Mouse (Mus musculus): ENCODE data around the gene Rara. TPM values are rescaled to one million over a fixed set of nuclear protein-coding genes. Genes with fewer than 3 reads are reported as not detected.

Rara gene
- polyA plus RNA-seq, 1 experiment from 2014 or later = 22.4 TPM

DNA sequence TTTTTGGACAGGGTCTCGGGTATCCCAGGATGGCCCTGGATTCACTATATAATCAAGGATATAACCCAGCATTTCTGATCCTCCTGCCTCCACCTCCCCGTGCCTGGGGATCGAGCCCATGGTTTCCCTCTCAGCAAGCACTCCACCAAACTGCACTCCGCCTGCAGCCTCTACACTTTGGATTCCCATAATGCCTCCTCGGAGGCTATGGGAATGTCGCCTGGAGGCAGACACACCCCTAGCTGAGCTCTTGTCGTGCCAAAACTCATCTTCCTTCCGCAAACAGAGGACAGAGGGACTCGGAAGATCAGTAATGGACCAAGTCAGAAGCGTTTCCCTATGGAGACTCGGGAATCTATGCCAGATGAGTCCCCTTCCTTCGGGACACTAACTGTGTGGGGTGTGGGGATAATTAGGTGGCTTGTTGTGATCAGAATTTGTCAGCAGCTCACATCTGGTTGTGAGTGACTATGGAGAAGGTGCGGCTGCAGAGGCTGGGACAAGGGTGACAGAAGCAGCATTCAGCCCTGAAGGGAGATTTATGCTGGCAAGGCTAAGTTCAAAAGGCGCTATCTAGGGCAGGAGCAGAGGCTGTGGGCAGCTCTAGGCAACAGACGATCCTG is 51.0 kb downstream of the Rara start:
- no peaks in the 10 kb centered on the region for H3K9me3 ChIP-seq (ENCODE audit: control insufficient read depth)
- WGBS = 59% methylated on average over 15 of the region's 15 CpGs
- H3K4me3 ChIP-seq (ENCODE audit: low read depth, low read length) = no peak overlapping the region
- no peaks in the 10 kb centered on the region for H3K4me1 ChIP-seq (replicated peaks; ENCODE audit: control insufficient read depth, insufficient read depth, low read length)
- no peak for TF ChIP-seq CTCF (IDR thresholded peaks at IDR 0.05; ENCODE audit: low read depth)
- H3K9ac ChIP-seq (ENCODE audit: low read depth, low read length) = no peak overlapping the region
- H3K4me2 ChIP-seq (replicated peaks; ENCODE audit: low read depth) = no peak overlapping the region
- H3K27me3 ChIP-seq (replicated peaks; ENCODE audit: control insufficient read depth, insufficient read depth, low read length) = peaks cover 8% of the 10 kb centered on the region
- peaks cover 15% of the 10 kb centered on the region; the same call in 1 of the 2 replicates for H3K36me3 ChIP-seq (ENCODE audit: control insufficient read depth, insufficient read depth)
- no peak for ATAC-seq
- H3K27ac ChIP-seq (ENCODE audit: low read depth, low read length) = no peak overlapping the region

DNA sequence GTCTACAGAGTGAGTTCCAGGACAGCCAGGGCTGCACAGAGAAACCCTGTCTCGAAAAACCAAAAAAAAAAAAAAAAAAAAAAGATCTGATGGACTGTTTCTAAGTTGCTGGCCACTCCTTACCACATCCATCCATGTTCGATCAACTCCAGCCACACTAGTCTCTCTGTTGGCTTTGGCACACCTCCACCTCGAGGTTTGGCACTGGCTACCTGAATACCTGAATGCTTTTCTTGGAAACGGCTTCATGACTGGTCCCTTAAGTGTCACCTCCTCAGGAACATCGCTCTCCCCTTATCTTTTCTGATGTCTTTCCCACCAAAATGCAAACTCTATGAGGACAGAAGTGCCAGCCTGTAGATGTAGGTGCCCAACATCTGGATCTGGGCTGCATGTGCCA is 51.7 kb downstream of the Rara start:
- Histone ChIP-seq H3K27ac (ENCODE audit: low read depth, low read length) (no peak overlapping the region), H3K9ac (ENCODE audit: low read depth, low read length) (no peak overlapping the region), H3K4me2 (replicated peaks; ENCODE audit: low read depth) (no peak overlapping the region), H3K27me3 (replicated peaks; ENCODE audit: control insufficient read depth, insufficient read depth, low read length) (peaks cover 8% of the 10 kb centered on the region), H3K9me3 (ENCODE audit: control insufficient read depth) (no peaks in the 10 kb centered on the region), H3K36me3 (ENCODE audit: control insufficient read depth, insufficient read depth) (peaks cover 9% of the 10 kb centered on the region; the same call in 1 of the 2 replicates), H3K4me1 (replicated peaks; ENCODE audit: control insufficient read depth, insufficient read depth, low read length) (no peaks in the 10 kb centered on the region), H3K4me3 (ENCODE audit: low read depth, low read length) (no peak overlapping the region)
- ATAC-seq = no peak
- 76% methylated on average over 4 of the region's 5 CpGs for WGBS
- no peak for TF ChIP-seq CTCF (IDR thresholded peaks at IDR 0.05; ENCODE audit: low read depth)

- ATAC-seq = 0 out of 2 replicates have a peak, but pooled peaks have one; percentile 18
- H3K9ac ChIP-seq (ENCODE audit: low read depth, low read length) = peak overlapping the region; percentile 45; the same call in 1 of the 2 replicates
- WGBS = 32% methylated on average over 20 of the region's 20 CpGs
- H3K4me1 ChIP-seq (replicated peaks; ENCODE audit: control insufficient read depth, insufficient read depth, low read length) = no peaks in the 10 kb centered on the region
- H3K27me3 ChIP-seq (replicated peaks; ENCODE audit: control insufficient read depth, insufficient read depth, low read length) = peaks cover 8% of the 10 kb centered on the region
- H3K9me3 ChIP-seq (ENCODE audit: control insufficient read depth) = no peaks in the 10 kb centered on the region
- no peak overlapping the region for H3K27ac ChIP-seq (ENCODE audit: low read depth, low read length)
- peak overlapping the region; percentile 61 for H3K4me3 ChIP-seq (ENCODE audit: low read depth, low read length)
- TF ChIP-seq CTCF (IDR thresholded peaks at IDR 0.05; ENCODE audit: low read depth) = no peak
- no peaks in the 10 kb centered on the region for H3K36me3 ChIP-seq (ENCODE audit: control insufficient read depth, insufficient read depth)
- H3K4me2 ChIP-seq (replicated peaks; ENCODE audit: low read depth) = peak overlapping the region; percentile 99
Observed at GRCm38 (mm10) chr11:98981289-98981996, 53.8 kb downstream of the Rara start.

GRCm38 (mm10) chr11:98981997-98982772 is 54.6 kb downstream of the Rara start:
- peak overlapping the region; percentile 61 for H3K4me3 ChIP-seq (ENCODE audit: low read depth, low read length)

GRCm38 (mm10) chr11:98982773-98983133 is 55.1 kb downstream of the Rara start, which contains the start of gene Gjd3:
TSS of gene Gjd3 (minus strand) at chr11:98983016.
- no peaks in the 10 kb centered on the region for H3K4me1 ChIP-seq (replicated peaks; ENCODE audit: control insufficient read depth, insufficient read depth, low read length)
- no peak within 1 kb of the TSS for H3K27ac ChIP-seq (ENCODE audit: low read depth, low read length)
- H3K9ac ChIP-seq (ENCODE audit: low read depth, low read length) = peak within 1 kb of the TSS; percentile 45
- H3K4me2 ChIP-seq (replicated peaks; ENCODE audit: low read depth) = peak within 1 kb of the TSS; percentile 99
- H3K9me3 ChIP-seq (ENCODE audit: control insufficient read depth) = no peaks in the 10 kb centered on the region
- peak within 1 kb of the TSS; percentile 61 for H3K4me3 ChIP-seq (ENCODE audit: low read depth, low read length)
- WGBS = 4% methylated on average over 28 of the region's 28 CpGs
- no peaks in the 10 kb centered on the region for H3K36me3 ChIP-seq (ENCODE audit: control insufficient read depth, insufficient read depth)
- H3K27me3 ChIP-seq (replicated peaks; ENCODE audit: control insufficient read depth, insufficient read depth, low read length) = peaks cover 8% of the 10 kb centered on the region
- no peak for TF ChIP-seq CTCF (IDR thresholded peaks at IDR 0.05; ENCODE audit: low read depth)
- ATAC-seq = no peak; the same call in 1 of the 2 replicates

More at GRCm38 (mm10) chr11:98981997-98982772, 54.6 kb downstream of the Rara start:
- H3K9me3 ChIP-seq (ENCODE audit: control insufficient read depth) = no peaks in the 10 kb centered on the region
- peak; percentile 76 for TF ChIP-seq CTCF (IDR thresholded peaks at IDR 0.05; ENCODE audit: low read depth)
- peak; percentile 74 for ATAC-seq
- no peaks in the 10 kb centered on the region for H3K4me1 ChIP-seq (replicated peaks; ENCODE audit: control insufficient read depth, insufficient read depth, low read length)
- H3K4me2 ChIP-seq (replicated peaks; ENCODE audit: low read depth) = peak overlapping the region; percentile 99
- H3K9ac ChIP-seq (ENCODE audit: low read depth, low read length) = peak overlapping the region; percentile 45
- H3K27me3 ChIP-seq (replicated peaks; ENCODE audit: control insufficient read depth, insufficient read depth, low read length) = peaks cover 8% of the 10 kb centered on the region
- WGBS = under 1% methylated on average over 94 of the region's 94 CpGs
- no peak overlapping the region for H3K27ac ChIP-seq (ENCODE audit: low read depth, low read length)
- H3K36me3 ChIP-seq (ENCODE audit: control insufficient read depth, insufficient read depth) = no peaks in the 10 kb centered on the region

DNA sequence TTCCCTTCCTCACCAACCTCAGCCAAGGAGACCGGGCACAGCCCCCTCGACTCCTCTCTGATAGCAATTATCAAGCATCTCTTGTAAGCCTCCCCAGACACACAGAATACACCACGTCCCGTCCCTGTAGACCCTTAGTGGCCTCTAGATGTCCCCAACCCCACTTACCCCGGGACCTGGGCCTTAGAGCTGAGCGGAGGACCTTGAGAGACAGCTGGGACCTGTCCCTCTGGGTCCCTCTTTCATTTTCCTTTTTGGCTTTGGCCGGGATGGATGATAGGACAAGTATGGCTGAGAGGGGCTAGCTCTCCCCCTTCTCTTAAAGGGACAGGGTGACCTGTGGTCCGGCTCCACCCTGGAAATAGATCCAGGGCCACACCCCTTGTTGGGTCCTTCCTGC is 55.9 kb downstream of the Rara start:
- Histone ChIP-seq H3K4me3 (ENCODE audit: low read depth, low read length) (no peak overlapping the region), H3K9me3 (ENCODE audit: control insufficient read depth) (no peaks in the 10 kb centered on the region), H3K36me3 (ENCODE audit: control insufficient read depth, insufficient read depth) (0 out of 2 replicates have a peak, but pooled peaks cover under 1% of the 10 kb centered on the region), H3K4me1 (replicated peaks; ENCODE audit: control insufficient read depth, insufficient read depth, low read length) (no peaks in the 10 kb centered on the region), H3K27ac (ENCODE audit: low read depth, low read length) (no peak overlapping the region), H3K27me3 (replicated peaks; ENCODE audit: control insufficient read depth, insufficient read depth, low read length) (peaks cover 8% of the 10 kb centered on the region), H3K4me2 (replicated peaks; ENCODE audit: low read depth) (no peak overlapping the region), H3K9ac (ENCODE audit: low read depth, low read length) (no peak overlapping the region)
- 55% methylated on average over 8 of the region's 8 CpGs for WGBS
- ATAC-seq = no peak
- no peak for TF ChIP-seq CTCF (IDR thresholded peaks at IDR 0.05; ENCODE audit: low read depth)
